Mouse (Mus musculus): ENCODE measurements at regions not wholly inside any gene's neighbourhood (a gene's known extent, or its start where the extent isn't known, plus 50 kb on each side); places are given as distances from the start of the nearest gene placed in this dataset.

DNA sequence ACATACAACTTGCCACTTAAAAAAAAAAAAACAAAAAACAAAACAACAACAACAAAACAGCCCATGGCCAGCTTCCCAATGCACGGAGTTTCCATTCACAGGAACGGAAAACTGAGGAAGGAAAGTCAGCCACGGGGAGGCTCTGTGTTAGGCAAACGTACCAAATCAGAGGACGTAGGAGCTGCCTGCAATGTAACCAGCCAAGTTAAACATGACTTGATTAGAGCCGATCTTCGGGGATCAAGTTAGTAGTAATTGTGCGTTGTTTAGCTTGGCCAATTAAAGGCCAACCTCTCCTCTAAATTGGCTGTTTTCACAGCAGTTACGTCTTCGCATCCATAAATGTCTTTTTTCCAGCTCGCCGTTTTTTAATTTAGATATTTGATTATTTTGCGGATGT lies 190.7 kb downstream of the Cd83 start:
- 80% methylated on average over 13 of the region's 13 CpGs for WGBS (ENCODE audit: insufficient replicate concordance)
- no peak overlapping the region for H3K27ac ChIP-seq (ENCODE audit: low read depth)
- no peak for TF ChIP-seq CTCF (IDR thresholded peaks at IDR 0.05; ENCODE audit: low read depth)
- TF ChIP-seq EP300 (IDR thresholded peaks at IDR 0.05; ENCODE audit: low read depth): no peak
- no peak for ATAC-seq
- H3K4me1 ChIP-seq (ENCODE audit: insufficient read depth): no peaks in the 10 kb centered on the region
- no peak overlapping the region for H3K9ac ChIP-seq (replicated peaks)
- no peaks in the 10 kb centered on the region for H3K27me3 ChIP-seq (ENCODE audit: insufficient read depth, low read length)
- H3K4me3 ChIP-seq (ENCODE audit: low read depth, low read length): no peak overlapping the region
- no peaks in the 10 kb centered on the region for H3K9me3 ChIP-seq (ENCODE audit: low read length)
- H3K4me2 ChIP-seq (ENCODE audit: low read depth, low read length): no peak overlapping the region
- no peak for DNase-seq
- H3K36me3 ChIP-seq (replicated peaks; ENCODE audit: insufficient read depth, low read length): no peaks in the 10 kb centered on the region

DNA sequence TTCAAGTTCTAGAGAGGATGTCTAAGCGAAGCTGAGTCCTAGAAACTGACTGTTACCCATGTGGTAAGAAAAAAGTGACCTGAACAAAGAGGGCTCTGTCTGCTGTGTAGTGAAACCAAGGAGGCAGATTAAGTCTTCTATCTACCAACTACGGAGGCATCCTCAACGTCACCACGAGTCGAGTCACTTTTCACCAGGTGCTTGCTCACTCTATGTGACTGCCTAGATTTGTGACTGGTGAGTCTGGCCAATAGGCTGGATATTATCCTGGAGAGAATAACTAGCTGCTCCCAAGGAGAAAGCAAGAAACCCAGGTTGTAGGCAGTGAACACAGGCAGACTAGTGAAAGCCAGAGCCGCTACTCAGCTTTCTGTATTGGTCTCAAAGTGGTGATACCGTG lies 191.2 kb downstream of the Cd83 start:
- WGBS (ENCODE audit: insufficient replicate concordance): 86% methylated on average over 7 of the region's 7 CpGs

DNA sequence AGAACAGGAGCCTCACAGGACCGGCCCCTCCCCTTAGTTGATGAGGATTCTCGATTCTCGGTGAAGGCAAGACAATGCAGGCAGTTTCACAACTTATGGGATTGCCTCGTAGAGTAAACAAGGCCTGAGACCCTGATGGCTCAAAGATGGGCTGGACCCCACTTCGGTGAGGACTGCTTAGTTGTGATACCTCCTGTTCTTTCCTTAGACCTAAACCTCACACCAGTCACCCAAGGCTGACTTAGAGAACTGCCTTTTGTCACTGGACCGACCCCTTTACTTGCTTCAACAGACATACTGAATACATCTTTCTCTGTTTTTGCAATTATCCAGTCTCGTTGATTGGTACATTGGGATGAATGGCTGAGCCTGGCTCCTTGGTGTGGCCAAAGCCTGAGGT lies 192.1 kb downstream of the Cd83 start:
- no peak for DNase-seq
- 53% methylated on average over 7 of the region's 7 CpGs for WGBS (ENCODE audit: insufficient replicate concordance)
- H3K4me1 ChIP-seq (ENCODE audit: insufficient read depth): no peaks in the 10 kb centered on the region
- no peaks in the 10 kb centered on the region for H3K27me3 ChIP-seq (ENCODE audit: insufficient read depth, low read length)
- no peak overlapping the region for H3K4me3 ChIP-seq (ENCODE audit: low read depth, low read length)
- H3K9ac ChIP-seq (replicated peaks): no peak overlapping the region
- TF ChIP-seq CTCF (IDR thresholded peaks at IDR 0.05; ENCODE audit: low read depth): no peak
- no peak for TF ChIP-seq EP300 (IDR thresholded peaks at IDR 0.05; ENCODE audit: low read depth)
- no peak overlapping the region for H3K27ac ChIP-seq (ENCODE audit: low read depth)
- H3K4me2 ChIP-seq (ENCODE audit: low read depth, low read length): no peak overlapping the region
- H3K36me3 ChIP-seq (replicated peaks; ENCODE audit: insufficient read depth, low read length): no peaks in the 10 kb centered on the region
- H3K9me3 ChIP-seq (ENCODE audit: low read length): no peaks in the 10 kb centered on the region
- no peak for ATAC-seq

More for the DNA sequence above, 191.2 kb downstream of the Cd83 start:
- Histone ChIP-seq H3K9ac (replicated peaks) (no peak overlapping the region), H3K36me3 (replicated peaks; ENCODE audit: insufficient read depth, low read length) (no peaks in the 10 kb centered on the region), H3K4me2 (ENCODE audit: low read depth, low read length) (no peak overlapping the region), H3K9me3 (ENCODE audit: low read length) (no peaks in the 10 kb centered on the region), H3K27me3 (ENCODE audit: insufficient read depth, low read length) (no peaks in the 10 kb centered on the region), H3K4me3 (ENCODE audit: low read depth, low read length) (no peak overlapping the region), H3K4me1 (ENCODE audit: insufficient read depth) (no peaks in the 10 kb centered on the region), H3K27ac (ENCODE audit: low read depth) (no peak overlapping the region)
- no peak for DNase-seq
- no peak for ATAC-seq
- TF ChIP-seq CTCF (IDR thresholded peaks at IDR 0.05; ENCODE audit: low read depth): no peak
- no peak for TF ChIP-seq EP300 (IDR thresholded peaks at IDR 0.05; ENCODE audit: low read depth)

DNA sequence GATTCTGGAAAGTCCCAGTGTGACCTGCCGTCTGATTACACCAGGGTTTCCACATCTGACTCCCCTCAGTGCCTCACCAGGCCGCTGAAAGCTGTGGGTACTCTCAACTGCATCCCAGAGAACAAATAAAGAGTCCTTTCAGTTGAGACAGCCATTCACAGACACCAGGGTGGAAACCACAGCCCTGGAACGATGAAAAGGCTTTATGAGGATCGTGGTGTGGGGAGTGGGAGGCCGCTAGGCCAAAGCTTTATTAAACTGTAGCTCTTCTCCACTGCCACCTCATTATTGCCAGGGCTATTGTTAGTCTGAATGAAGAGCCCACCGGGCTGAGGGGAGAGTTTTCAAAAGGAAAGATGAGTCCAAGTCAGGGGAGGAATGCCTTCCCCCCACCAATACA lies 202.8 kb downstream of the Cd83 start:
- ATAC-seq: no peak
- Histone ChIP-seq H3K27ac (ENCODE audit: low read depth) (no peak overlapping the region), H3K9me3 (ENCODE audit: low read length) (no peaks in the 10 kb centered on the region), H3K4me2 (ENCODE audit: low read depth, low read length) (no peak overlapping the region), H3K36me3 (replicated peaks; ENCODE audit: insufficient read depth, low read length) (no peaks in the 10 kb centered on the region), H3K27me3 (ENCODE audit: insufficient read depth, low read length) (no peaks in the 10 kb centered on the region), H3K4me1 (ENCODE audit: insufficient read depth) (no peaks in the 10 kb centered on the region; the same call in 1 of the 2 replicates), H3K4me3 (ENCODE audit: low read depth, low read length) (no peak overlapping the region), H3K9ac (replicated peaks) (no peak overlapping the region)
- no peak for TF ChIP-seq CTCF (IDR thresholded peaks at IDR 0.05; ENCODE audit: low read depth)
- TF ChIP-seq EP300 (IDR thresholded peaks at IDR 0.05; ENCODE audit: low read depth): no peak
- 62% methylated on average over 6 of the region's 6 CpGs for WGBS (ENCODE audit: insufficient replicate concordance)
- no peak for DNase-seq

DNA sequence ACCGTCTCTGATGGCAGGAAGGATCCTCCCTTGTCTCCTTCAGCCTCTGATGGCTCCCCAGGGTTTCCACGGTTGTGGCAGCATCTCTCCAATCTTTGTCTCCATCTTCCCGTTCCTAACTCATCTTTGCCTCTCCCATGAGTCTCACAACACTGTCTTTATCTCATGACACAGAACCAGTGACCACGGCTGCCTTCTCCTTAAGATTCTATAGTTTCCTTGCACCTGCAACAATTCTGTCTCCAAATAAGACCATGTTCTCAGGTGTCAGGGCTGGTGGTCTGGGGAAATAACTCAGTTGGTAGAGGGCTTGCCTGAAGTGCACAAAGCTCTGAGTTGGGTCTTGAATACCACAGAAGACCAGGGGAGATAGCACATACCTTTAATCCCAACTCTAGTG lies 203.8 kb downstream of the Cd83 start:
- TF ChIP-seq CTCF (IDR thresholded peaks at IDR 0.05; ENCODE audit: low read depth): no peak
- TF ChIP-seq EP300 (IDR thresholded peaks at IDR 0.05; ENCODE audit: low read depth): no peak
- H3K9me3 ChIP-seq (ENCODE audit: low read length): no peaks in the 10 kb centered on the region
- H3K4me3 ChIP-seq (ENCODE audit: low read depth, low read length): no peak overlapping the region
- no peaks in the 10 kb centered on the region for H3K27me3 ChIP-seq (ENCODE audit: insufficient read depth, low read length)
- ATAC-seq: no peak
- H3K9ac ChIP-seq (replicated peaks): no peak overlapping the region
- no peaks in the 10 kb centered on the region; the same call in 1 of the 2 replicates for H3K4me1 ChIP-seq (ENCODE audit: insufficient read depth)
- no peak for DNase-seq
- H3K36me3 ChIP-seq (replicated peaks; ENCODE audit: insufficient read depth, low read length): no peaks in the 10 kb centered on the region
- no peak overlapping the region for H3K27ac ChIP-seq (ENCODE audit: low read depth)
- 67% methylated on average over 4 of the region's 4 CpGs for WGBS (ENCODE audit: insufficient replicate concordance)
- no peak overlapping the region for H3K4me2 ChIP-seq (ENCODE audit: low read depth, low read length)

DNA sequence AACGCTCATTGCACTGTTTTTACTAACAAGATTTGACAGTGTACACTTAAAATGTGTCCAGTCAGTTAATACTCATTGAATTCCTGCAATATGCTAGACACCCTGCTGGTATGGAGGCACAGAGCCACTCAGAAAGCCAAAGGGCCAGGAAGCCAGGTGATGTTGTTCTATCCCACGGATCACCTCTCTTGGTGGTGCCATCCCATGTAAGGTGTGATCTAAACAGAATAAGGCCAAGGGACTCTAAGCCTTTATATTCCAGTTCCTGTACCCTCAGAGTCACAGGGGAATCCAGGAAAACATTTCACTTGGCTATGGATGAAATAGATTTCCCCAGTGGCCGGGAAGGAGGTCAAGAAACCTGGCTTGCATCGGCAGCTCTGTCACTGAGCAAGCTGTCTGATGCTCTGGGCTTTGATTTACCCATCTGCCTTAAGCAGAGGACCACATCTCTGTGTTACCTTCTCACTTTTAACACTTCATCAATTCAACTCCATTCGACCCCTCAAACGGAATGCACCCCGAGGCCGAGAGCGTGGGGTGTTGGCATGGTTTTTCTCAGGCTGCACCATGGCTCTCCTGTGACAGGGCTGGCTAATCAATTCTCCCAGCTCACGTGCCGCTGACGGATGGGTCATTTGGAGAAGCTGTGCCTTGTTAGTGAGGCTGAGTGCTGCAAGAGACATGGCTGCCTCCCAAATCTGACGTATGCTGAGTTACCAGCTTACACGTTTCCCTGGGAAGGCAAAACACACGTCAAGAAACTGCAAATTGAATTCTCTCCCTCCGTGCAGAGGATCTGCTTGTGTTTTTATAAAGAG lies 205.9 kb downstream of the Cd83 start:
- Histone ChIP-seq H3K4me2 (ENCODE audit: low read depth, low read length) (no peak overlapping the region), H3K4me1 (ENCODE audit: insufficient read depth) (no peaks in the 10 kb centered on the region; the same call in 1 of the 2 replicates), H3K27me3 (ENCODE audit: insufficient read depth, low read length) (no peaks in the 10 kb centered on the region), H3K9ac (replicated peaks) (no peak overlapping the region), H3K4me3 (ENCODE audit: low read depth, low read length) (no peak overlapping the region), H3K27ac (ENCODE audit: low read depth) (no peak overlapping the region), H3K9me3 (ENCODE audit: low read length) (no peaks in the 10 kb centered on the region), H3K36me3 (replicated peaks; ENCODE audit: insufficient read depth, low read length) (no peaks in the 10 kb centered on the region)
- DNase-seq: peak; percentile 36
- no peak for ATAC-seq
- TF ChIP-seq CTCF (IDR thresholded peaks at IDR 0.05; ENCODE audit: low read depth): no peak
- 67% methylated on average over 16 of the region's 16 CpGs for WGBS (ENCODE audit: insufficient replicate concordance)
